Mouse (Mus musculus): ENCODE measurements around the gene Sall4. TPM values are rescaled to one million over a fixed set of nuclear protein-coding genes. Genes with fewer than 3 reads are reported as not detected.

Sall4 gene
- total RNA-seq (2022) = 1 to 10 TPM; 1.3 to 2.6 (median 2.3) TPM

- DNase-seq (ENCODE audit: low spot score) = no peak
These were observed at the start of gene Sall4 for GRCm38 (mm10) chr2:168767582-168767981. Gene Sall4 (minus strand): TSS chr2:168767943.

- no peak for DNase-seq (ENCODE audit: low spot score)
These were observed 45.5 kb upstream of the Sall4 start for GRCm38 (mm10) chr2:168813243-168813642.

GRCm38 (mm10) chr2:168809895-168810294 is 42.2 kb upstream of the Sall4 start:
- no peak for DNase-seq (ENCODE audit: low spot score)

GRCm38 (mm10) chr2:168807681-168808080 is 39.9 kb upstream of the Sall4 start:
- DNase-seq (ENCODE audit: low spot score) = no peak

GRCm38 (mm10) chr2:168803849-168804248 is 36.1 kb upstream of the Sall4 start:
- no peak for DNase-seq (ENCODE audit: low spot score)

GRCm38 (mm10) chr2:168799326-168799725 is 31.6 kb upstream of the Sall4 start:
- no peak for DNase-seq (ENCODE audit: low spot score)

- no peak for DNase-seq (ENCODE audit: low spot score)
These were observed 31.2 kb upstream of the Sall4 start for GRCm38 (mm10) chr2:168798921-168799320.

GRCm38 (mm10) chr2:168791115-168791802 is 23.5 kb upstream of the Sall4 start:
- no peak for DNase-seq (ENCODE audit: low spot score)

- no peak for DNase-seq (ENCODE audit: low spot score)
These were observed 18.4 kb upstream of the Sall4 start for GRCm38 (mm10) chr2:168786174-168786573.

GRCm38 (mm10) chr2:168780596-168780995 is 12.9 kb upstream of the Sall4 start:
- DNase-seq (ENCODE audit: low spot score) = no peak

- DNase-seq (ENCODE audit: low spot score) = no peak
These were observed 12.3 kb upstream of the Sall4 start for GRCm38 (mm10) chr2:168780024-168780423.

- no peak for DNase-seq (ENCODE audit: low spot score)
These were observed 9.7 kb upstream of the Sall4 start for GRCm38 (mm10) chr2:168777481-168777880.

- DNase-seq (ENCODE audit: low spot score) = no peak
These were observed 8.5 kb upstream of the Sall4 start for GRCm38 (mm10) chr2:168776238-168776637.

- DNase-seq (ENCODE audit: low spot score) = no peak
These were observed 1.5 kb upstream of the Sall4 start for GRCm38 (mm10) chr2:168769259-168769658.

- DNase-seq (ENCODE audit: low spot score) = peak; percentile 15
These were observed 993 bp downstream of the Sall4 start for GRCm38 (mm10) chr2:168766538-168767361.

- DNase-seq (ENCODE audit: low spot score) = peak; percentile 8
These were observed 1.8 kb downstream of the Sall4 start for GRCm38 (mm10) chr2:168765696-168766537.

GRCm38 (mm10) chr2:168765065-168765681 is 2.6 kb downstream of the Sall4 start:
- DNase-seq (ENCODE audit: low spot score) = no peak

GRCm38 (mm10) chr2:168764460-168764867 is 3.3 kb downstream of the Sall4 start:
- no peak for DNase-seq (ENCODE audit: low spot score)

- no peak for DNase-seq (ENCODE audit: low spot score)
These were observed 4.0 kb downstream of the Sall4 start for GRCm38 (mm10) chr2:168763785-168764184.

GRCm38 (mm10) chr2:168762411-168762815 is 5.3 kb downstream of the Sall4 start:
- no peak for DNase-seq (ENCODE audit: low spot score)

- no peak for DNase-seq (ENCODE audit: low spot score)
These were observed 5.8 kb downstream of the Sall4 start for GRCm38 (mm10) chr2:168761954-168762353.

GRCm38 (mm10) chr2:168761141-168761540 is 6.6 kb downstream of the Sall4 start:
- no peak for DNase-seq (ENCODE audit: low spot score)
